Mouse (Mus musculus) myocyte (in vitro differentiated cells): ENCODE measurements around the gene Nr2f2. TPM values are rescaled to one million over a fixed set of nuclear protein-coding genes. Genes with fewer than 3 reads are reported as not detected.
A peak's percentile ranks its signal among the peaks of the same experiment; 100 is the strongest.

Experiments
- H3K27me3 ChIP-seq: one replicate; pipeline ENCODE4 v1.6.1; 2011; ENCODE audit not compliant: control insufficient read depth, insufficient read depth, insufficient read length
- H3K36me3 ChIP-seq: one replicate; pipeline ENCODE4 v1.6.1; 2011; ENCODE audit not compliant: control insufficient read depth, insufficient read depth
- H3K4me2 ChIP-seq: one replicate; pipeline ENCODE4 v1.6.1; 2011; ENCODE audit warnings: low read depth, control low read depth
- H3K4me3 ChIP-seq: one replicate; pipeline ENCODE4 v1.5.1; 2011; ENCODE audit warnings: mild to moderate bottlenecking, control low read depth, moderate library complexity
- H3K79me2 ChIP-seq: one replicate; pipeline ENCODE4 v1.6.1; 2011; ENCODE audit not compliant: control insufficient read depth, insufficient read depth
- H3ac ChIP-seq: one replicate; pipeline ENCODE4 v1.6.1; 2011; ENCODE audit not compliant: control insufficient read depth, insufficient read length
- CEBPB ChIP-seq: IDR thresholded peaks from 2 replicates; pipeline ENCODE4 v1.6.1; 2011; ENCODE audit warnings: mild to moderate bottlenecking, moderate library complexity; ENCODE audit not compliant: poor library complexity, insufficient read depth, severe bottlenecking
- E2F4 ChIP-seq: IDR thresholded peaks from one replicate; pipeline ENCODE4 v1.6.1; 2011; ENCODE audit warnings: mild to moderate bottlenecking, control low read depth, moderate library complexity; ENCODE audit not compliant: insufficient read depth
- MAX ChIP-seq: IDR thresholded peaks from one replicate; pipeline ENCODE4 v1.6.1; 2011; ENCODE audit warnings: low read depth, mild to moderate bottlenecking, control low read depth
- MYOD1 ChIP-seq, 3 experiments: IDR thresholded peaks; one replicate each; pipeline ENCODE4 v1.6.1; 2011; ENCODE audit warnings: control low read depth in 2 of 3, low read depth in 2 of 3, mild to moderate bottlenecking in 2 of 3, moderate library complexity in 1 of 3; ENCODE audit not compliant: insufficient read length in 2 of 3, control insufficient read depth in 1 of 3
- MYOG ChIP-seq, 3 experiments: IDR thresholded peaks; one replicate each; pipeline ENCODE4 v1.6.1; 2011; ENCODE audit warnings: control low read depth in 2 of 3, low read depth in 2 of 3, mild to moderate bottlenecking in 2 of 3; ENCODE audit not compliant: insufficient read length in 2 of 3, control insufficient read depth in 1 of 3, insufficient read depth in 1 of 3
- POLR2A ChIP-seq: IDR thresholded peaks from one replicate; pipeline ENCODE4 v1.6.1; 2011; ENCODE audit warnings: low read depth, mild to moderate bottlenecking, control low read depth, moderate library complexity; ENCODE audit not compliant: insufficient read length
- POLR2AphosphoS2 ChIP-seq: IDR thresholded peaks from one replicate; pipeline ENCODE4 v1.6.1; 2011; ENCODE audit warnings: low read depth, control low read depth; ENCODE audit not compliant: insufficient read length
- REST ChIP-seq: IDR thresholded peaks from one replicate; pipeline ENCODE4 v1.6.1; 2011; ENCODE audit warnings: mild to moderate bottlenecking, control low read depth, moderate library complexity; ENCODE audit not compliant: insufficient read depth, insufficient read length
- SRF ChIP-seq: IDR thresholded peaks from one replicate; pipeline ENCODE4 v1.6.1; 2011; ENCODE audit warnings: low read depth; ENCODE audit not compliant: control insufficient read depth, insufficient read length
- TCF12 ChIP-seq: IDR thresholded peaks from one replicate; pipeline ENCODE4 v1.6.1; 2011; ENCODE audit warnings: mild to moderate bottlenecking, control low read depth; ENCODE audit not compliant: poor library complexity, insufficient read depth, severe bottlenecking
- TCF3 ChIP-seq: IDR thresholded peaks from one replicate; pipeline ENCODE4 v1.6.1; 2011; ENCODE audit warnings: low read depth, control low read depth; ENCODE audit not compliant: insufficient read length
- USF1 ChIP-seq: IDR thresholded peaks from one replicate; pipeline ENCODE4 v1.6.1; 2011; ENCODE audit warnings: low read depth, mild to moderate bottlenecking, control low read depth, moderate library complexity
- polyA plus RNA-seq: library from polyadenylated mRNA; unstranded; fragments of >200 nt; fragmentation: generic; extraction: Trizol; gene quantifications from one replicate; pipeline ENCODE4 v1.2.1, GENCODE M21; 2012; ENCODE audit warnings: missing spikeins

Gene Nr2f2
- polyA plus RNA-seq, 1 experiment, result 7.0 TPM

GRCm38 (mm10) chr7:70362526-70363170 is 3.9 kb downstream of the Nr2f2 start:
- peak overlapping the region; percentile 89 for H3K4me3 ChIP-seq
- peaks cover 25% of the 10 kb centered on the region for H3K79me2 ChIP-seq
- TF ChIP-seq POLR2A, result no peak
- no peak for TF ChIP-seq USF1
- no peak for TF ChIP-seq E2F4
- TF ChIP-seq POLR2AphosphoS2, result no peak
- no peak for TF ChIP-seq MAX
- TF ChIP-seq TCF3, result no peak
- no peak for TF ChIP-seq MYOD1 (IDR thresholded peaks at IDR 0.05; ENCODE audit: control insufficient read depth in 1 of 3, insufficient read length in 2 of 3, low read depth in 2 of 3)
- TF ChIP-seq TCF12, result no peak
- no peak for TF ChIP-seq MYOG (IDR thresholded peaks at IDR 0.05; ENCODE audit: control insufficient read depth in 1 of 3, insufficient read depth in 1 of 3, insufficient read length in 2 of 3, low read depth in 2 of 3)
- no peak for TF ChIP-seq CEBPB
- TF ChIP-seq SRF, result no peak
- TF ChIP-seq REST, result no peak
- H3ac ChIP-seq, result no peak overlapping the region
- H3K36me3 ChIP-seq, result no peaks in the 10 kb centered on the region
- H3K4me2 ChIP-seq, result peak overlapping the region; percentile 84
- no peaks in the 10 kb centered on the region for H3K27me3 ChIP-seq

GRCm38 (mm10) chr7:70361383-70362364 is 4.9 kb downstream of the Nr2f2 start:
- H3K4me3 ChIP-seq, result peak overlapping the region; percentile 89
- peaks cover 35% of the 10 kb centered on the region for H3K79me2 ChIP-seq
- peak overlapping the region; percentile 97 for H3ac ChIP-seq
- H3K27me3 ChIP-seq, result no peaks in the 10 kb centered on the region
- TF ChIP-seq CEBPB (no peak), TCF3 (no peak), MYOG (IDR thresholded peaks at IDR 0.05; ENCODE audit: control insufficient read depth in 1 of 3, insufficient read depth in 1 of 3, insufficient read length in 2 of 3, low read depth in 2 of 3) (peak in 2 of 3 experiments; percentile 43 to 58), USF1 (no peak), POLR2A (peak; percentile 67), SRF (peak; percentile 99), REST (no peak), MYOD1 (IDR thresholded peaks at IDR 0.05; ENCODE audit: control insufficient read depth in 1 of 3, insufficient read length in 2 of 3, low read depth in 2 of 3) (peak in 1 of 3 experiments; percentile 71), TCF12 (no peak), E2F4 (peak; percentile 60)
- H3K4me2 ChIP-seq, result peak overlapping the region; percentile 84
- peaks cover 1% of the 10 kb centered on the region for H3K36me3 ChIP-seq

DNA sequence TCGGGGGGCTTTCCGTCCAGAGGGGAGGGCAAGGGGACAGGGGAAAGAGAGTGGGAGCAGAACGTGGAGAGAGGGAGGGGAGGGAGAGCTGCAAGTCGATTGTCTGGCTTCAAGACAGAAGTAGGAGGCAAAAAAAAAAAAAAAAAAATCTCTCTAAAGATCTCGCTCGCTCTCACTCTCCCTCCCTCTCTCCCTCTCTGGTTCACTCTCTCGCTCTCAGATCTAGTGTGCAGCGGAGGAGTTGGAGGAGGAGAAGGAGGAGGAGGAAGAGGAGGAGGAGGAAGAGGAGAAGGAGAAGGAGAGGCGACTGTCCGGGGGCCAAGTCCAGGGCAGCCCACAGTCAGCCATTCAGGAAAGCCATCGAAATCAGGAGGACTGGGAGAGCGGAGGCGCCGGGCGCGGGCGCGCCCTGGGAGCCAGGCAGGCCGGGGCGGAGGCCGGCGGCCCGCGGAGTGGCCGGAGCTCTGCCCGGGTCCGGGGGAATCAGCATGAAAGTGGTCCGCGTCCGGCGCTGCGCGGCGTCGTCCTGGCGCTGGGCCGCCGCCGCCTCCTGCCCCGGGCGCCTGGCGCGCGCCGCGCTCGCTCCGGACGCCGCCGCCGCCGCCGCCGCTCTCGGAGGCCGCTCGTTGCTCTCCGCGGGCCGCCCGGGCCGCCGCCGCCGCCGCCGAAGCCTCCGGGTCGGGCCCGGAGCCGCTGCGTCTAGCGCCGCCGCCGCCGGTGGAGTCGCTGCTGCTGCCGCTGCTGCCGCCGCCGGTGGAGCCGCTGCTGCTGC is 5.7 kb downstream of the Nr2f2 start:
- Histone ChIP-seq H3K4me2 (peak overlapping the region; percentile 72), H3K4me3 (peak overlapping the region; percentile 89), H3K27me3 (no peaks in the 10 kb centered on the region), H3K79me2 (peaks cover 44% of the 10 kb centered on the region), H3K36me3 (peaks cover 9% of the 10 kb centered on the region), H3ac (peak overlapping the region; percentile 97)
- no peak for TF ChIP-seq POLR2A
- TF ChIP-seq MAX, result no peak
- no peak for TF ChIP-seq TCF12
- no peak for TF ChIP-seq POLR2AphosphoS2
- no peak for TF ChIP-seq TCF3
- TF ChIP-seq REST, result no peak
- no peak for TF ChIP-seq E2F4
- TF ChIP-seq CEBPB, result no peak
- no peak for TF ChIP-seq USF1

DNA sequence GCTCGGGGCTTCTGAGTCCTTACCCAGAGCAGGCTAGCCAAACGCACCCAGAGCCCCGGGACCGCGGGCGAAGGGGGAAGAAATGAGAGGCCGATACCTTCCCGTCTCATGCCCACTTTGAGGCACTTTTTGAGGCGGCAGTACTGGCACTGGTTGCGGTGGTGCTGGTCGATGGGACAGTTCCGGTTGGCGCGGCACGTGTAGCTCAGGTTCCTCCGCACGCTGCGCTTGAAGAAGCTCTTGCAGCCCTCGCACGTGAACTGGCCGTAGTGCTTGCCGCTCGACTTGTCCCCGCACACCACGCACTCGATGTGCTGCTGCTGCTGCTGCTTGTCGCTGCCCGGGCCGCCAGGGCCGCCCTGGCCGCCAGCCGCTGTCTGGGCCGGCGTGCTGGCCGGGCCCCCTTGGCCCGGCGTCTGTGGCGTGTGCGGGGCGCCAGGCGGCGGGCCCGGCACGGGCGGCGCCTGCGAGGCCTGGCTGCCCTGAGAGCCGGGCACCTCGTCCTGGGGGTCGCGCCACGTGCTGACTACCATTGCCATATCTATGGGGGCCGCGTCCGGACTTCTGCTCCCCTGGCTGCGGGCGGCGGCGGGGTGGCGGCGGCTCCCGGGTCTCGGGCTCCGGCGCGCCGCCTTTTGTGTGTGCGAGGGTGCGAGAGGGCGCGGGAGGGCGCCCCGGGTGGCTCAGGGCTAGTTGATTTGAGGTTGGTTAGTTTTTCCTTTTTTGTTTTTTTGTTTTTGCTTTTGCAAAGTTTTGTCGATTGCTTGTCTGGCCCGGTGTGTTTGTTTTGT is 6.5 kb downstream of the Nr2f2 start:
- H3K79me2 ChIP-seq, result peaks cover 50% of the 10 kb centered on the region
- peaks cover 13% of the 10 kb centered on the region for H3K36me3 ChIP-seq
- H3K4me3 ChIP-seq, result peak overlapping the region; percentile 89
- peak overlapping the region; percentile 97 for H3ac ChIP-seq
- peak overlapping the region; percentile 76 for H3K4me2 ChIP-seq
- H3K27me3 ChIP-seq, result no peaks in the 10 kb centered on the region
- TF ChIP-seq MYOD1 (IDR thresholded peaks at IDR 0.05; ENCODE audit: control insufficient read depth in 1 of 3, insufficient read length in 2 of 3, low read depth in 2 of 3) (no peak), POLR2A (peak; percentile 67), MYOG (IDR thresholded peaks at IDR 0.05; ENCODE audit: control insufficient read depth in 1 of 3, insufficient read depth in 1 of 3, insufficient read length in 2 of 3, low read depth in 2 of 3) (no peak), POLR2AphosphoS2 (peak; percentile 79), TCF3 (no peak)
